Mouse (Mus musculus) ES-E14 (cell line): ENCODE measurements around the gene Defb45. TPM values are rescaled to one million over a fixed set of nuclear protein-coding genes. Genes with fewer than 3 reads are reported as not detected.

Experiments
- DNase-seq: peaks from one replicate; pipeline ENCODE4 v3.0.0-alpha.2; 2013; ENCODE audit warnings: low read depth, low spot score
- H3K27ac ChIP-seq: 2 replicates; pipeline ENCODE4 v1.5.1; 2012; ENCODE audit warnings: low read depth, mild to moderate bottlenecking, low read length, moderate library complexity, mixed read lengths; ENCODE audit not compliant: poor library complexity, insufficient read depth, severe bottlenecking
- H3K36me3 ChIP-seq: 2 replicates; pipeline ENCODE4 v1.6.1; 2012; ENCODE audit warnings: mild to moderate bottlenecking, low read length, moderate library complexity, mixed read lengths; ENCODE audit not compliant: control insufficient read depth, poor library complexity, insufficient read depth, severe bottlenecking
- H3K4me1 ChIP-seq, 2 experiments: fragments of 150-350 bp in 1 of 2; sonication (generic) in 1 of 2; 2 replicates each; pipeline ENCODE4 v1.6.1; 2012; ENCODE audit warnings: low read length in 2 of 2, mild to moderate bottlenecking in 1 of 2, mixed read lengths in 1 of 2; ENCODE audit not compliant: control insufficient read depth in 2 of 2, insufficient read depth in 2 of 2, poor library complexity in 1 of 2
- H3K4me3 ChIP-seq, 2 experiments: fragments of 150-350 bp in 1 of 2; sonication (generic) in 1 of 2; 2 replicates each; pipeline ENCODE4 v1.5.1; 2012; ENCODE audit warnings: low read length in 2 of 2, low read depth in 1 of 2, mild to moderate bottlenecking in 1 of 2, mixed read lengths in 1 of 2; ENCODE audit not compliant: insufficient read depth in 1 of 2, poor library complexity in 1 of 2, severe bottlenecking in 1 of 2
- H3K9ac ChIP-seq: 2 replicates; pipeline ENCODE4 v1.6.1; 2012; ENCODE audit warnings: low read depth, mild to moderate bottlenecking, low read length, mixed read lengths; ENCODE audit not compliant: poor library complexity, insufficient read depth, severe bottlenecking
- H3K9me3 ChIP-seq: fragments of 150-350 bp; sonication (generic); 2 replicates; pipeline ENCODE4 v1.6.1; 2012; ENCODE audit warnings: low read depth, mild to moderate bottlenecking, low read length; ENCODE audit not compliant: control insufficient read depth, insufficient read depth
- CHD2 ChIP-seq: IDR thresholded peaks from 2 replicates; pipeline ENCODE4 v1.6.1; 2014; ENCODE audit warnings: mild to moderate bottlenecking, low read depth, low read length, inconsistent platforms
- HCFC1 ChIP-seq: IDR thresholded peaks from 2 replicates; pipeline ENCODE4 v1.6.1; 2012; ENCODE audit warnings: low read length, inconsistent platforms, borderline replicate concordance; ENCODE audit not compliant: insufficient read depth
- MAFK ChIP-seq: IDR thresholded peaks from 2 replicates; pipeline ENCODE4 v1.6.1; 2014; ENCODE audit warnings: mild to moderate bottlenecking, low read depth, low read length, inconsistent platforms; ENCODE audit not compliant: insufficient read depth
- ZC3H11A ChIP-seq: IDR thresholded peaks from 2 replicates; pipeline ENCODE4 v1.6.1; 2012; ENCODE audit warnings: low read depth, mild to moderate bottlenecking, inconsistent platforms, low read length, borderline replicate concordance
- ZNF384 ChIP-seq: IDR thresholded peaks from 2 replicates; pipeline ENCODE4 v1.6.1; 2012; ENCODE audit warnings: low read depth, low read length, inconsistent platforms
- in situ Hi-C, 2 experiments: fragments of 600-800 bp; cut with MboI; formaldehyde crosslinking; loops; one replicate each; pipeline ENCODE4 v1.15.1; 2025; ENCODE audit warnings: low sequenced_read_pairs in 2 of 2, inconsistent platforms in 1 of 2; ENCODE audit not compliant: unreplicated experiment in 2 of 2
- total RNA-seq: library from RNA; depleted of rRNA; stranded (reverse); fragments of 300-350 nt; gene quantifications from 2 replicates; pipeline ENCODE4 v1.2.3, GENCODE M21; 2012; rRNA removed

Defb45 gene
- total RNA-seq, 1 experiment: not detected

GRCm38 (mm10) chr2:152544691-152545090, 54.5 kb downstream of the Defb45 start:
- Histone ChIP-seq H3K9ac (no peak overlapping the region), H3K36me3 (no peaks in the 10 kb centered on the region), H3K27ac (no peak overlapping the region), H3K4me3 (no peak overlapping the region), H3K4me1 (no peaks in the 10 kb centered on the region), H3K9me3 (no peaks in the 10 kb centered on the region)
- in situ Hi-C loops: no loop called here
- TF ChIP-seq ZC3H11A (peak; percentile 44; the same call in 1 of the 2 replicates), CHD2 (no peak)
- DNase-seq: peak; percentile 42

- no peak overlapping the region for H3K9ac ChIP-seq
- H3K9me3 ChIP-seq: no peaks in the 10 kb centered on the region
- no peak overlapping the region for H3K4me3 ChIP-seq
- H3K27ac ChIP-seq: no peak overlapping the region
- in situ Hi-C loops: no loop called here
- no peak for TF ChIP-seq CHD2
- TF ChIP-seq MAFK: no peak
- TF ChIP-seq HCFC1: no peak
- TF ChIP-seq ZNF384: no peak
- DNase-seq: no peak
- no peaks in the 10 kb centered on the region for H3K4me1 ChIP-seq
- no peaks in the 10 kb centered on the region for H3K36me3 ChIP-seq
These were observed 55.7 kb downstream of the Defb45 start for GRCm38 (mm10) chr2:152543478-152543877.

Other genes starting within 250 kb of the Defb45 start
- gene Nrsn2, start 222.8 kb downstream of the Defb45 start, total RNA-seq: 2.1 and 3.3 TPM in 2 replicates
- gene Sox12, start 201.3 kb downstream of the Defb45 start, total RNA-seq: 7.4 and 9.1 TPM in 2 replicates
- 21.4 and 22.9 TPM in 2 replicates for gene Zcchc3, start 184.4 kb downstream of the Defb45 start, total RNA-seq
- 0.18 and 0.58 TPM in 2 replicates for gene 6820408C15Rik, start 183.8 kb downstream of the Defb45 start, total RNA-seq
- not detected in 2 replicates for gene Defb23, start 134.8 kb downstream of the Defb45 start, total RNA-seq
- gene Defb20, start 122.3 kb downstream of the Defb45 start, total RNA-seq: not detected in 2 replicates
- not detected in 2 replicates for gene Defb22, start 109.3 kb downstream of the Defb45 start, total RNA-seq
- not detected in 2 replicates for gene Defb26, start 87.7 kb downstream of the Defb45 start, total RNA-seq
- gene Defb28, start 81.1 kb downstream of the Defb45 start, total RNA-seq: not detected in 2 replicates
- gene Defb29, start 59.3 kb downstream of the Defb45 start, total RNA-seq: not detected in 2 replicates
- not detected in 2 replicates for gene Gm17416, start 30.1 kb downstream of the Defb45 start, total RNA-seq
- not detected in 2 replicates for gene Defb21, start 26.7 kb downstream of the Defb45 start, total RNA-seq
- not detected in 2 replicates for gene Defb19, start 19.1 kb downstream of the Defb45 start, total RNA-seq
- gene Defb36, start 4.9 kb upstream of the Defb45 start, total RNA-seq: 0.63 TPM in 1 of 2 replicates, not detected in the other
- 3.9 and 5.7 TPM in 2 replicates for gene Defb25, start 23.7 kb upstream of the Defb45 start, total RNA-seq
- 0.16 and 0.18 TPM in 2 replicates for gene Rem1, start 27.6 kb upstream of the Defb45 start, total RNA-seq
- 55.0 and 91.6 TPM in 2 replicates for gene H13, start 70.1 kb upstream of the Defb45 start, total RNA-seq
- 39.3 and 87.4 TPM in 2 replicates for gene Mcts2, start 87.6 kb upstream of the Defb45 start, total RNA-seq
- gene Id1, start 136.9 kb upstream of the Defb45 start, total RNA-seq: 74.5 and 122 TPM in 2 replicates
- 1.7 and 2.3 TPM in 2 replicates for gene Cox4i2, start 154.8 kb upstream of the Defb45 start, total RNA-seq
- 24.9 and 34.9 TPM in 2 replicates for gene Bcl2l1, start 232.3 kb upstream of the Defb45 start, total RNA-seq
- 63.2 and 77.8 TPM in 2 replicates for gene Tpx2, start 248.6 kb upstream of the Defb45 start, total RNA-seq